Mouse (Mus musculus) E14TG2a.4 (cell line): Measurements from ENCODE around the gene Nppa.

Source experiments
- CTCF ChIP-seq: conservative IDR thresholded peaks from 2 replicates; pipeline ENCODE4 v1.5.1; 2014; ENCODE audit warnings: low read length
- NANOG ChIP-seq: IDR thresholded peaks from 2 replicates; pipeline ENCODE4 v1.6.1; 2014; ENCODE audit warnings: borderline replicate concordance, low read length, mixed read lengths
- POU5F1 ChIP-seq: IDR thresholded peaks from 2 replicates; pipeline ENCODE4 v1.6.1; 2014; ENCODE audit warnings: low read length, borderline replicate concordance

DNA sequence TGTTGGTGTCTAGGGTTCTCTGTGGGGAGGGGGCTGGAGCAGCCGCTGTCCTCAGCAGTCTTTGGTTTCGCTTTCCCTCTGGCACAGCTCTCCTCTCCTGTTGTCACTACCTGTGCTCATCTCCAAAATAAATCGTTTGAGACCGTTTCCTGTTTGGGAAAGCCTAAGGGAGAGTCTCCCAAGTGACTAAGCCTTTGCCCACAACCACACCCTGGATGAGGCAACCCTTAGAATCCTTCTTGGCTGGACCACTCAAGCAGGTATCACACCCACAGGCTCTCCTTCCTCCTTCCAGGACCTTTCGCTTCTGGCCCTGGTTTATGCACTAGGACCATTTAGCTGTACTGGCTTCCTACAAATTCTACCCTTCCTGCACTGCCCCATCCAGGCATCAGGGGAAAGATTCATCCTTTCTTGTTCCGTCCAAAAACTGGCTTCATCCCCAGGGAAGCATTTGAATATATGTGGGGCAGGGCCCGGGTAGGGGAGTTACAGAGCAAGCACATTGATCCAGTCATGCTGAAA, 6.9 kb upstream of the Nppa start:
- TF ChIP-seq CTCF (no peak), NANOG (no peak), POU5F1 (no peak)
